Mouse (Mus musculus) layer of hippocampus, adult 18-20 months (tissue): ENCODE measurements around the gene Timp3. TPM values are rescaled to one million over a fixed set of nuclear protein-coding genes. Genes with fewer than 3 reads are reported as not detected.
A peak's percentile ranks its signal among the peaks of the same experiment; 100 is the strongest.

Experiments
- DNase-seq, 2 experiments: peaks; one replicate each; pipeline ENCODE4 v3.0.0; 2022; ENCODE audit warnings: low spot score in 2 of 2
- long read RNA-seq: library from polyadenylated mRNA; stranded (forward); transcript quantifications from one replicate; pipeline ENCODE4 v2.0.0, GENCODE M21; 2021
- total RNA-seq, 2 experiments: library from RNA; stranded (reverse); gene quantifications; 2 replicates each; pipeline ENCODE4 v1.2.3; 2021

The Timp3 gene
- 10 to 100 TPM; 58.1 to 59.9 TPM for total RNA-seq
- long read RNA-seq, full-length matches to known transcripts, result 40 of 56 reads
- long read RNA-seq, partial matches to known transcripts, result 16 of 56 reads
- long read RNA-seq, other reads (novel, unspliced or antisense), result 0 of 56 reads

- DNase-seq, result peak; percentile 16 to 45
Observed at GRCm38 (mm10) chr10:86300293-86301116, at the start of gene Timp3. Timp3 (plus strand) TSS chr10:86300372.

- peak; percentile 37 to 76 for DNase-seq
Observed at GRCm38 (mm10) chr10:86256221-86256620, 44.0 kb upstream of the Timp3 start.

GRCm38 (mm10) chr10:86257045-86257444 is 43.1 kb upstream of the Timp3 start:
- no peak for DNase-seq

- peak in 1 of 2 experiments; percentile 38 for DNase-seq
Observed at GRCm38 (mm10) chr10:86258046-86258445, 42.1 kb upstream of the Timp3 start.

GRCm38 (mm10) chr10:86258992-86259391 is 41.2 kb upstream of the Timp3 start:
- no peak for DNase-seq

- peak in 1 of 2 experiments; percentile 53 for DNase-seq
Observed at GRCm38 (mm10) chr10:86261725-86262124, 38.4 kb upstream of the Timp3 start.

GRCm38 (mm10) chr10:86264618-86265017 is 35.6 kb upstream of the Timp3 start:
- no peak for DNase-seq

- DNase-seq, result no peak
Observed at GRCm38 (mm10) chr10:86270254-86270653, 29.9 kb upstream of the Timp3 start.

- DNase-seq, result no peak
Observed at GRCm38 (mm10) chr10:86272826-86273225, 27.3 kb upstream of the Timp3 start.

- DNase-seq, result no peak
Observed at GRCm38 (mm10) chr10:86273410-86274191, 26.6 kb upstream of the Timp3 start.

- DNase-seq, result no peak
Observed at GRCm38 (mm10) chr10:86275585-86275984, 24.6 kb upstream of the Timp3 start.

- DNase-seq, result no peak
Observed at GRCm38 (mm10) chr10:86277327-86277726, 22.8 kb upstream of the Timp3 start.

- DNase-seq, result no peak
Observed at GRCm38 (mm10) chr10:86278481-86278880, 21.7 kb upstream of the Timp3 start.

GRCm38 (mm10) chr10:86279579-86280168 is 20.5 kb upstream of the Timp3 start:
- DNase-seq, result no peak

GRCm38 (mm10) chr10:86281238-86281637 is 18.9 kb upstream of the Timp3 start:
- DNase-seq, result no peak

GRCm38 (mm10) chr10:86286508-86286907 is 13.7 kb upstream of the Timp3 start:
- no peak for DNase-seq

- DNase-seq, result no peak
Observed at GRCm38 (mm10) chr10:86290109-86290771, 9.9 kb upstream of the Timp3 start.

- DNase-seq, result no peak
Observed at GRCm38 (mm10) chr10:86293880-86294279, 6.3 kb upstream of the Timp3 start.

- DNase-seq, result no peak
Observed at GRCm38 (mm10) chr10:86294599-86295365, 5.4 kb upstream of the Timp3 start.

GRCm38 (mm10) chr10:86295454-86296098 is 4.6 kb upstream of the Timp3 start:
- DNase-seq, result no peak
